Mouse (Mus musculus) lung, adult 2 months (tissue): ENCODE results near the gene Mgst3. TPM values are rescaled to one million over a fixed set of nuclear protein-coding genes. Genes with fewer than 3 reads are reported as not detected.

Experiments used
- DNase-seq: peaks from one replicate; pipeline ENCODE4 v3.0.0; 2022
- H3K4me1 ChIP-seq: fragments of 200-500 bp; 2 replicates; pipeline ENCODE4 v1.6.1; 2011; ENCODE audit warnings: low read length; ENCODE audit not compliant: control insufficient read depth, insufficient read depth
- H3K4me3 ChIP-seq: fragments of 200-500 bp; replicated peaks from 2 replicates; pipeline ENCODE3; 2011; ENCODE audit warnings: low read depth, mild to moderate bottlenecking, control low read depth, low read length; ENCODE audit errors: extremely low read depth
- CTCF ChIP-seq: fragments of 200-500 bp; IDR thresholded peaks from 2 replicates; pipeline ENCODE4 v1.5.1; 2011; ENCODE audit warnings: mild to moderate bottlenecking, low read length, control low read depth; ENCODE audit not compliant: insufficient read depth
- POLR2A ChIP-seq: fragments of 200-500 bp; IDR thresholded peaks from 2 replicates; pipeline ENCODE4 v1.6.1; 2011; ENCODE audit warnings: low read depth, mild to moderate bottlenecking, control low read depth, low read length, borderline replicate concordance; ENCODE audit errors: extremely low read depth
- WGBS: fragments of 180-500 bp; shearing (Covaris S2); methylation state at CpG from one replicate; pipeline ENCODE4 v1.1.7; 2018; 5-methylcytosine and 5-hydroxymethylcytosine counted together
- polyA plus RNA-seq: library from polyadenylated mRNA; depleted of rRNA; stranded (reverse); fragments of >200 nt; gene quantifications from 2 replicates; pipeline ENCODE4 v1.2.3, GENCODE M21; 2012

Gene Mgst3
- polyA plus RNA-seq, 1 experiment: 150 TPM

GRCm38 (mm10) chr1:167390381-167390780, 3.3 kb downstream of the Mgst3 start:
- WGBS: 75% methylated on average over 4 of the region's 4 CpGs
- TF ChIP-seq CTCF (no peak), POLR2A (no peak)

GRCm38 (mm10) chr1:167389584-167389983, 4.1 kb downstream of the Mgst3 start:
- 93% methylated on average over 7 of the region's 7 CpGs for WGBS
- Histone ChIP-seq H3K4me3 (no peak overlapping the region), H3K4me1 (peaks cover 3% of the 10 kb centered on the region; the same call in 1 of the 2 replicates)
- DNase-seq: no peak
- TF ChIP-seq CTCF (no peak), POLR2A (no peak)

More at GRCm38 (mm10) chr1:167390381-167390780, 3.3 kb downstream of the Mgst3 start:
- Histone ChIP-seq H3K4me3 (no peak overlapping the region), H3K4me1 (peaks cover 3% of the 10 kb centered on the region; the same call in 1 of the 2 replicates)
- no peak for DNase-seq

GRCm38 (mm10) chr1:167388571-167388970, 5.1 kb downstream of the Mgst3 start:
- Histone ChIP-seq H3K4me3 (no peak overlapping the region), H3K4me1 (peaks cover 3% of the 10 kb centered on the region; the same call in 1 of the 2 replicates)
- no peak for DNase-seq
- TF ChIP-seq CTCF: no peak
- TF ChIP-seq POLR2A: no peak
- WGBS: 84% methylated on average over 6 of the region's 6 CpGs

- Histone ChIP-seq H3K4me3 (no peak overlapping the region), H3K4me1 (peaks cover 3% of the 10 kb centered on the region; the same call in 1 of the 2 replicates)
- WGBS: 76% methylated on average over 3 of the region's 3 CpGs
- TF ChIP-seq CTCF: no peak
- TF ChIP-seq POLR2A: no peak
- DNase-seq: no peak
These were observed 5.8 kb downstream of the Mgst3 start for GRCm38 (mm10) chr1:167387796-167388195.

GRCm38 (mm10) chr1:167387310-167387709, 6.3 kb downstream of the Mgst3 start:
- TF ChIP-seq POLR2A (no peak), CTCF (no peak)
- H3K4me3 ChIP-seq: no peak overlapping the region
- DNase-seq: no peak
- no peaks in the 10 kb centered on the region; the same call in 1 of the 2 replicates for H3K4me1 ChIP-seq
- WGBS: 32% methylated on average over 2 of the region's 2 CpGs

GRCm38 (mm10) chr1:167386466-167386865, 7.2 kb downstream of the Mgst3 start:
- DNase-seq: no peak
- TF ChIP-seq POLR2A: no peak
- TF ChIP-seq CTCF: no peak
- H3K4me3 ChIP-seq: no peak overlapping the region

GRCm38 (mm10) chr1:167385636-167386035, 8.0 kb downstream of the Mgst3 start:
- WGBS: 82% methylated on average over 5 of the region's 5 CpGs
- no peak for DNase-seq
- no peaks in the 10 kb centered on the region for H3K4me1 ChIP-seq
- no peak for TF ChIP-seq POLR2A
- TF ChIP-seq CTCF: no peak
- no peak overlapping the region for H3K4me3 ChIP-seq

More at GRCm38 (mm10) chr1:167386466-167386865, 7.2 kb downstream of the Mgst3 start:
- WGBS: 58% methylated on average over 2 of the region's 2 CpGs
- no peaks in the 10 kb centered on the region for H3K4me1 ChIP-seq

- no peak overlapping the region for H3K4me3 ChIP-seq
- no peaks in the 10 kb centered on the region for H3K4me1 ChIP-seq
- 99% methylated on average over 2 of the region's 2 CpGs for WGBS
- TF ChIP-seq POLR2A: no peak
- TF ChIP-seq CTCF: no peak
- DNase-seq: no peak
These were observed 8.4 kb downstream of the Mgst3 start for GRCm38 (mm10) chr1:167385211-167385610.

GRCm38 (mm10) chr1:167384156-167384555, 9.5 kb downstream of the Mgst3 start:
- WGBS: 69% methylated on average over 3 of the region's 3 CpGs
- H3K4me3 ChIP-seq: no peak overlapping the region
- H3K4me1 ChIP-seq: no peaks in the 10 kb centered on the region
- no peak for TF ChIP-seq POLR2A
- no peak for TF ChIP-seq CTCF
- DNase-seq: no peak

GRCm38 (mm10) chr1:167383178-167383577, 10.5 kb downstream of the Mgst3 start:
- TF ChIP-seq POLR2A (no peak), CTCF (no peak)
- H3K4me1 ChIP-seq: no peaks in the 10 kb centered on the region
- DNase-seq: no peak
- H3K4me3 ChIP-seq: no peak overlapping the region
- WGBS: 91% methylated on average over 5 of the region's 5 CpGs

- DNase-seq: no peak
- 93% methylated on average over 5 of the region's 5 CpGs for WGBS
- Histone ChIP-seq H3K4me3 (no peak overlapping the region), H3K4me1 (no peaks in the 10 kb centered on the region)
- TF ChIP-seq POLR2A (no peak), CTCF (no peak)
These were observed 10.9 kb downstream of the Mgst3 start for GRCm38 (mm10) chr1:167382763-167383162.
